Mouse (Mus musculus): ENCODE measurements around the gene Mon2. TPM values are rescaled to one million over a fixed set of nuclear protein-coding genes. Genes with fewer than 3 reads are reported as not detected.

Mon2 gene
- polyA plus RNA-seq, 1 experiment, result 34.3 TPM

DNA sequence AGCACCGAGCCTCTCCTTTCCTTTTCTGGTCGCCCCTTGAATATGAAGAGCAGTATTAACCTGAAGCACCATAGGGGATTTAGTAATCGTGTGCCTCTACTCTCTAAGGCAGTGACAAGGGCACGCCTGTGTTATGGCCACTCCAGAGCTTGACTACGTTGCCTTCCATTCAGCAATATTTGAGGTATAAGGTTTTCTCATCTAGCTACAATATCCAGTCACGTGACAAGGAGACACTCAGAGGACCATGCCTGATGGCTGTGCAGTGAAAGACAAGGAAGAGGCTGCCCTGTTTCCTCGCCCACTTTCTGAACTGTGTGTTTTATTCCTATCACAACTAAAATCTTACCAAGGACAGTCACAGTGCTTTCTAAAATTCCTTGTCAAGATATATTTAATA lies 87.9 kb downstream of the Mon2 start:
- no peak for DNase-seq (ENCODE audit: low read depth in 1 of 2, low spot score in 2 of 2)
- 59% methylated on average over 7 of the region's 7 CpGs for WGBS
- Histone ChIP-seq H3K4me3 (ENCODE audit: extremely low read depth, insufficient read depth, insufficient read length) (no peak overlapping the region), H3K27ac (ENCODE audit: insufficient read depth, low read length) (no peak overlapping the region), H3K36me3 (ENCODE audit: control insufficient read depth, insufficient read depth, low read length) (0 out of 2 replicates have a peak, but pooled peaks cover 1% of the 10 kb centered on the region), H3K27me3 (ENCODE audit: control insufficient read depth, insufficient read depth, low read length) (no peaks in the 10 kb centered on the region), H3K4me1 (ENCODE audit: control insufficient read depth, insufficient read depth, insufficient read length) (peaks cover 5% of the 10 kb centered on the region)
- TF ChIP-seq POLR2A (IDR thresholded peaks at IDR 0.05; ENCODE audit: low read depth, low read length) (no peak), CTCF (IDR thresholded peaks at IDR 0.05; ENCODE audit: extremely low read depth, insufficient read depth, insufficient read length, insufficient replicate concordance) (no peak)

DNA sequence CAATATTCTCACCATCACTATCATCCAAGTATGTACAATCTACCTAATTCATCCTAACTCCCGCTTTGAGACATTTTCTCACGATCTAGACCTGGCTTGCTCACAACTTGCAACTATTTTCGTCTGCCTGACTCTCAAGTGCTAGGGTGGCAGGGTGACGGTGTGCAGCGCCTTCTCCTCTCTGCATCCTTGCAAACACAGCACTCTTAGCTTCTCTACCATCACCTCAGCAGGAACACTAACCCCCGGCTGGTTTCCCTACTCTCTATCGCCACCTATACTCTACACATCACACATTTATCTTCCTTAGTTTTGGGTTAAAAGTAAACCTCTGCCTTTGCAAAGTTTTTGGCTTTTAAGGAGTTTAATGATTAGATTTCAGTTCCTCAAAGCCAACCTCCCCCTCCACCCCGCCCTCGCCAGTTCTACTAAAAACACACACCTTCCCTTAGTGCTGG lies 88.6 kb downstream of the Mon2 start:
- Histone ChIP-seq H3K27ac (ENCODE audit: insufficient read depth, low read length) (no peak overlapping the region), H3K36me3 (ENCODE audit: control insufficient read depth, insufficient read depth, low read length) (no peaks in the 10 kb centered on the region), H3K27me3 (ENCODE audit: control insufficient read depth, insufficient read depth, low read length) (no peaks in the 10 kb centered on the region), H3K4me3 (ENCODE audit: extremely low read depth, insufficient read depth, insufficient read length) (no peak overlapping the region), H3K4me1 (ENCODE audit: control insufficient read depth, insufficient read depth, insufficient read length) (peaks cover 9% of the 10 kb centered on the region)
- DNase-seq (ENCODE audit: low read depth in 1 of 2, low spot score in 2 of 2), result peak; percentile 28 to 41
- 11% methylated on average over 9 of the region's 9 CpGs for WGBS
- peak; percentile 3; the same call in 1 of the 2 replicates for TF ChIP-seq CTCF (IDR thresholded peaks at IDR 0.05; ENCODE audit: extremely low read depth, insufficient read depth, insufficient read length, insufficient replicate concordance)
- no peak; the same call in 1 of the 2 replicates for TF ChIP-seq POLR2A (IDR thresholded peaks at IDR 0.05; ENCODE audit: low read depth, low read length)

GRCm38 (mm10) chr10:122986320-122987225 lies 89.7 kb downstream of the Mon2 start:
- Histone ChIP-seq H3K27ac (ENCODE audit: insufficient read depth, low read length) (peak overlapping the region; percentile 99), H3K4me3 (ENCODE audit: extremely low read depth, insufficient read depth, insufficient read length) (peak overlapping the region; percentile 95), H3K36me3 (ENCODE audit: control insufficient read depth, insufficient read depth, low read length) (no peaks in the 10 kb centered on the region), H3K27me3 (ENCODE audit: control insufficient read depth, insufficient read depth, low read length) (no peaks in the 10 kb centered on the region), H3K4me1 (ENCODE audit: control insufficient read depth, insufficient read depth, insufficient read length) (peaks cover 9% of the 10 kb centered on the region)
- DNase-seq (ENCODE audit: low read depth in 1 of 2, low spot score in 2 of 2), result peak; percentile 15 to 51
- WGBS, result 6% methylated on average over 53 of the region's 54 CpGs
- no peak for TF ChIP-seq POLR2A (IDR thresholded peaks at IDR 0.05; ENCODE audit: low read depth, low read length)
- TF ChIP-seq CTCF (IDR thresholded peaks at IDR 0.05; ENCODE audit: extremely low read depth, insufficient read depth, insufficient read length, insufficient replicate concordance), result no peak

- Histone ChIP-seq H3K27ac (ENCODE audit: insufficient read depth, low read length) (peak overlapping the region; percentile 100), H3K4me3 (ENCODE audit: extremely low read depth, insufficient read depth, insufficient read length) (peak overlapping the region; percentile 98), H3K27me3 (ENCODE audit: control insufficient read depth, insufficient read depth, low read length) (no peaks in the 10 kb centered on the region), H3K36me3 (ENCODE audit: control insufficient read depth, insufficient read depth, low read length) (no peaks in the 10 kb centered on the region), H3K4me1 (ENCODE audit: control insufficient read depth, insufficient read depth, insufficient read length) (peaks cover 9% of the 10 kb centered on the region)
- TF ChIP-seq POLR2A (IDR thresholded peaks at IDR 0.05; ENCODE audit: low read depth, low read length) (peak; percentile 80), CTCF (IDR thresholded peaks at IDR 0.05; ENCODE audit: extremely low read depth, insufficient read depth, insufficient read length, insufficient replicate concordance) (no peak)
- WGBS, result 2% methylated on average over 66 of the region's 115 CpGs
- DNase-seq (ENCODE audit: low read depth in 1 of 2, low spot score in 2 of 2), result peak; percentile 45 to 76
Measured at GRCm38 (mm10) chr10:122985515-122986319, 90.6 kb downstream of the Mon2 start.

DNA sequence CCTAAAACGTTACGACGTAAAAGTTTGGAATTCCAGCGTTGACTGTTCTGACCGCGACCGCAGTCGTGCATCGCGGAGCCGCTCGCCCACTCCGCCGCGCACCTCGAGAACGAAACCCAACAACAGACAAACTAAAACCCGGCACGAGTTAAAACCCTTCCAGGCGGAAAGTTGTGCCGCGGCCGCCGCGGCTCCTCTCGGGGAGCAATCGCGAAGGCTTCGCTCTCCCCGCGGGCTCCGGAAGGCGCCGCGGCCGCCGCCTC lies 91.1 kb downstream of the Mon2 start:
- H3K4me1 ChIP-seq (ENCODE audit: control insufficient read depth, insufficient read depth, insufficient read length), result peaks cover 9% of the 10 kb centered on the region
- H3K27ac ChIP-seq (ENCODE audit: insufficient read depth, low read length), result peak overlapping the region; percentile 100
- H3K27me3 ChIP-seq (ENCODE audit: control insufficient read depth, insufficient read depth, low read length), result no peaks in the 10 kb centered on the region
- H3K36me3 ChIP-seq (ENCODE audit: control insufficient read depth, insufficient read depth, low read length), result no peaks in the 10 kb centered on the region
- TF ChIP-seq POLR2A (IDR thresholded peaks at IDR 0.05; ENCODE audit: low read depth, low read length) (no peak; the same call in 1 of the 2 replicates), CTCF (IDR thresholded peaks at IDR 0.05; ENCODE audit: extremely low read depth, insufficient read depth, insufficient read length, insufficient replicate concordance) (no peak)
- peak overlapping the region; percentile 98 for H3K4me3 ChIP-seq (ENCODE audit: extremely low read depth, insufficient read depth, insufficient read length)
- DNase-seq (ENCODE audit: low read depth in 1 of 2, low spot score in 2 of 2), result peak; percentile 46 to 56
- under 1% methylated on average over 37 of the region's 37 CpGs for WGBS

DNA sequence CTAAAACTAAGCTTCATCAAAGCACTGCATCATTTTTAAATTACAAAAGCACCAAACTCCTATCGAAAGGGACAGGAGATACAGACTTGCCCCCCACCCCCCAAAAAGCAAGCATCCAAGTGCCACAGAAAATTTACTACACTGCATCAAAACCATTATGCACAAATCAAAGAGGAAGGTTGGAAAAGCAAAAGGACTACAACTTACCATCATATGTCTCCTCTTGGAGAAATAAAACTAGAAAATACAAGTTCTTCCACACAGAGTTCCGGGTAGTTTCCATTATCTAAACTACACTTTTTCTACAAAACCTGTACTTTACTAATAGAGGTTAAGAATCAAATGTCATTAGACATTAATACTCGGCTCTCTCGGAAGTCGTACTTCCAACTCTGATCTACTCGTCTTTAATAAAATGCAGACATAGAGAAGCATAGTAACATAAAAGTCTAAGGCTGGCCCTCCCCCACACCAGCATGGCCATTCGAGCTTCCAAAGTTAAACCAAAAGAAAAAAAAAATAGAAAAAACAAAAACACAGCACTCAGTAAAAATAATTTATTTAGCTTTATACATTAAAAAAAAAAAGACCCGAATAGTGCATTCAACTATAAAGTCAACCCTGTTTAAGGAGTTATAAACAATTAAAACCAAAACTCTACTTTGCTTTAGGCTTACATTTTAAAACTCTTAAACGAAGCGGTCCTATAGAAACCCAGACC lies 91.6 kb downstream of the Mon2 start:
- peak overlapping the region; percentile 100 for H3K27ac ChIP-seq (ENCODE audit: insufficient read depth, low read length)
- no peak for TF ChIP-seq CTCF (IDR thresholded peaks at IDR 0.05; ENCODE audit: extremely low read depth, insufficient read depth, insufficient read length, insufficient replicate concordance)
- TF ChIP-seq POLR2A (IDR thresholded peaks at IDR 0.05; ENCODE audit: low read depth, low read length), result no peak
- H3K4me1 ChIP-seq (ENCODE audit: control insufficient read depth, insufficient read depth, insufficient read length), result peaks cover 9% of the 10 kb centered on the region
- WGBS, result 2% methylated on average over 10 of the region's 10 CpGs
- H3K36me3 ChIP-seq (ENCODE audit: control insufficient read depth, insufficient read depth, low read length), result no peaks in the 10 kb centered on the region
- no peak for DNase-seq (ENCODE audit: low read depth in 1 of 2, low spot score in 2 of 2)
- peak overlapping the region; percentile 98 for H3K4me3 ChIP-seq (ENCODE audit: extremely low read depth, insufficient read depth, insufficient read length)
- H3K27me3 ChIP-seq (ENCODE audit: control insufficient read depth, insufficient read depth, low read length), result no peaks in the 10 kb centered on the region
